Mouse (Mus musculus) cerebellum, adult 9-10 months (tissue): Measurements from ENCODE around the gene Daxx.
A peak's percentile ranks its signal among the peaks of the same experiment; 100 is the strongest.

Experiments used
- DNase-seq: peaks from one replicate; pipeline ENCODE4 v3.0.0; 2022

The Daxx gene

DNA sequence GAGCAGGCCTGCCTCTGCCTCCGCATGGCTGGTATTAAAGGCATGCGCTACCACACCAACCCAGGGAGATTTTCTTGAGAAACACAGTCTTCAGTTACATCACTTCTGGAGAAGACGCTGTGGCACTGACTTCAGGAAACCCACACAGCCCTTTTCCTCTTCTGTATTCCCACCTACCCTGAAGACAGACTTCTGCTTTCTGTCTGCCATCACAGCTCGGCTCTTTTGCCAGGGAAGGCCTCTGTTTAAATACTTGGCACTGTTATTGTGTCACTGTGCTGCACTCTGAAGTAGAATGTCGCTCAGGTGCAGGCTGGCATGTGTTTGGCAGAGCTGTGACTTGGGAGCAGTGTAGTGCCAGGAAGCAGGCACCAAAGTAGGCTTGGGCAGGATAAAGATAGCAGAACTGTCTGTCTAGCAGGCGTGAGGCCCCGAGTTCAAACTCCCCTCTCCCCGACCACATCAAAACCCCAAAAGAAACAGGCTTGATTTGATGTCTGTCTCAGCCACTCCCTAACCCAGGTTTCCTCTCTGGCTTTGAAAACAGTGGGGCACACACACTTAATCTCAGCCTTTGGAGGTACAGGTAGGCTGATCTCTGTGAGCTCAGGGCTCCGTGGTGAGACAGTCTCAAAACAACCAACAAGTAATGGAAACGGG, 38.3 kb downstream of the Daxx start:
- no peak for DNase-seq

DNA sequence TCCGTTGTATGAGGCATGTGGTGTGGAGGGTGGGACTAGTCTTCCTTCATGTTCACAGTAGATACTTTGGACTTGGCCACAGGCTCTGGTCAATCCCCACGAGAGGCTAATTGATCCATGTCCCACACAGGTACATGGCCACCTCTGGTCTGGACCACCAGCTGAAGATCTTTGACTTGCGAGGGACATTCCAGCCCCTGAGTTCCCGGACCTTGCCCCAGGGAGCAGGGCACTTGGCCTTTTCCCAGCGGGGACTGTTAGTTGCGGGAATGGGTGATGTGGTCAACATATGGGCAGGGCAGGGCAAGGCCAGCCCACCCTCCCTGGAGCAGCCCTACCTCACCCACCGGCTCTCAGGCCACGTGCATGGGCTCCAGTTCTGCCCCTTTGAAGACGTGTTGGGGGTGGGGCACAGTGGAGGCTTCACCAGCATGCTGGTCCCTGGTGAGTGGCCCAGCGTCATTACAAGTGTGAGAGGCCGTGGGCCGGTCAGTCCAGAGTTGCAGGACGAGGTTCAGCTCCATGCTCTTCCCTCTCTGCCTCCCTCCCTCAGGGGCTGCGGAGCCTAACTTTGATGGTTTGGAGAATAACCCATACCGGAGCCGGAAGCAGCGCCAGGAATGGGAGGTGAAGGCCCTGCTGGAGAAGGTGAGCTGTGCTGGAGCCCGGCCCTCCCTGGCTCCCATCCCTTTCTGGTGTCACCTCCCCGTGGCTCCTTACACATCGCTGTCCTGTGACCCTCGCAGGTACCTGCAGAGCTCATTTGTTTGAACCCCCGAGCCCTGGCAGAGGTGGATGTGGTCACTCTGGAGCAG, 39.1 kb downstream of the Daxx start:
- peak; percentile 34 for DNase-seq

DNA sequence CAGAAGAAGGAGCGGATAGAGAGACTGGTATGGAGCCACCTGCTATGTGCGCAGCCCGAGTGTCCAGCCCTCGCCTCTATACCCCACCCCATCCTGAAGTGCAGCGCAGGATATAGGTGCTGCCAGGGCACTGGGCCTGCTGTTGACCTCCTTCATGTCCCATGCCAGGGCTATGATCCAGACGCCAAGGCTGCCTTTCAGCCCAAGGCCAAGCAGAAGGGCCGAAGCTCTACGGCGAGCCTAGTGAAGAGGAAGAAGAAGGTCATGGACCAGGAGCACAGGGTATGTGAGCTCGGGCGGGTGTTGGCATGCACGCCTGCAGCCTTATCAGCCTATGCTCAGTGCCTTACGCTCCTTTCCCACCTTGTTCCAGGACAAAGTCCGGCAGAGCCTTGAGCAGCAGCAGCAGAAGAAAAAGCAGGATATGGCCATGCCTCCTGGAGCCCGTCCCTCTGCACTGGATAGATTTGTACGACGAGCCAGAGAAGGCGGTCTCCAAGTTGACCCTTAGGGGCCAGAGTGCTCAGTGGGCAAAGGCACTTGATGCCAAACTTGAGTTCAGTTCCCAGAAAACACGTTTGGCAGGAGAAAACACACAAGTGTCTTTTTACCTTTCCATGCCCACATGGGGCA, 39.8 kb downstream of the Daxx start:
- no peak for DNase-seq

DNA sequence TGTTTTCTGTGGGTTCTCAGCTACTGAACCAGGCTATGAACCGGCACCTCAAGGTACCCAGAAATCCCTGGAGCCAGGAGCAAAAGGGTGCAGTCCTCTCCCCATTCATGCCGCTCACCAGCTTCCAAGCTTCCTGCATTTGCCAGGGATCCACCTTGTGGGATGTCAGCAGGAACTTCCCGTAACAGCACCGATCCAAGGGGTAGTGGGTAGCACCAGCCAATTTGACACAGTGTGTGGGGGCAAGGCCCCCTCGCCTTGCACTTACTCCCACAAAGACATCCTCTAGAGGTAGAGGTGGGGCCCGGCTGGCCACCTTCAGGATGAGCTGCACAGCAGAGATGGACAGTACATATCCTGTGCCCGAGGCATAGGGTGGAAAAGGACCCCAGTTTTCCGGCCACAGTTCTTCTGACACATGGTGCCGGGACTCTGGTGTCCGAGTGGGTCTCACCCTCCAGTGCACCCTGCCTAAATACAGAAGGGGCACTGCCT, 41.0 kb downstream of the Daxx start:
- no peak for DNase-seq

DNA sequence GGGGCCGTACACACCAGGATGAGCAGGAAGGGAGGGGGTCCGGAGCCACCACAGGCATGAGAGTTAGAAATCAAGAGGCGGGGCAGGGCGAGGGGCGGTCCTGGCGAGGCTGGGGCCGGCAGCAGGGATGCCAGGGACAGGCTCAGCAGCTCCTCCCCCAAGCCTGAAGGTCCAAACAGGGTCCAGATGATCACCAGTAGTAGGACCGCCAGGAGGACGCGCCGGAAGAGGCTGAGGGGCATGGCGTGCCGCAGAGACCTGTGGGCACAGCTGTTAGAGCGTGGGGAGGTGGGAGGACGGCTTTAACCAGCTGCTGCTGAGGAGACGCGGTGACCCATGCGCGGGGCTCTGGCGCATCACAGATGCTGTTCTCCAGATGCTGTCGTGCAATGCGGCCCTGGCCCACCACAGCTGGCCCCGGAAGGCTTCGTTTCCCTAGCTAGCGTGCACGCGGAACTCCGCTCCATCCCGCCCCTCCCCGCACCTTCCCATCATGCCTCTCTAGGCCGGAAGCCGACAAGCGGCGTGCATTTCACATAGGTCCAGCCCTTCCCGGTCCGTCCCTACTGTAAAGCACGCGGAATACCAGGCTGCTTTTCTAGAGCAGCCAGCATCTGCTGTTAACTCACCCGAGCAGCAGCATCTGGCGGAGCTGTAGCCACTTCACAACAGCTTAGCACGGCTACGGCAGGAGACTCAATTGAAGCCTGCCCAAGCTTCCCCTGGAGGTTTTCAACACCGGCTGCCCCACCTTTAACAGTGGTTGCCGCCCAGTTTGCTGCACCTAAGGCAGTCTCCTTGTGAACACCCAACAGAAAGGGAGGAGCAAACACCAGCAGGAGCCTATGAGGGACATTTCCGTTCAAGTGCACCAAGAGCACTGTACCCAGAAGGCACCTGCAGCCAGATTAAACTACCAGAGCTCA, 42.1 kb downstream of the Daxx start, which contains the start of gene B3galt4:
Gene B3galt4, minus strand, starts transcription at position 468 of the 926 bp plus-strand sequence.
- peak; percentile 67 for DNase-seq

DNA sequence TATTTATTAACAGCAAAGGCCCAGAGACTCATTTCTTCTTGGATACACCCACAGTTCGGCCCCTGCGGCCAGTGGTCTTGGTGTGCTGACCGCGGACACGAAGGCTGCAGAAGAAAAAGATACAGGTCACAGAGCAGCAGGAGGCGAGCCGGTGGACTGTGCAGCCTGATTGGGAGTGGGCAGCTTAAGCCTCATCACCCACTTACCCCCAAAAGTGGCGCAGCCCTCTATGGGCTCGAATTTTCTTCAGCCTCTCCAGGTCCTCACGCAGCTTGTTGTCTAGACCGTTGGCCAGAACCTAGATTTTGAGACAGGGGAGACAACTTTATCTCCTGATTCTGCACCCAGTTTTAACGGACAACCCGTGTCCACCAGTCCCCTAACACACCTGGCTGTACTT, 42.8 kb downstream of the Daxx start:
- peak; percentile 36 for DNase-seq

DNA sequence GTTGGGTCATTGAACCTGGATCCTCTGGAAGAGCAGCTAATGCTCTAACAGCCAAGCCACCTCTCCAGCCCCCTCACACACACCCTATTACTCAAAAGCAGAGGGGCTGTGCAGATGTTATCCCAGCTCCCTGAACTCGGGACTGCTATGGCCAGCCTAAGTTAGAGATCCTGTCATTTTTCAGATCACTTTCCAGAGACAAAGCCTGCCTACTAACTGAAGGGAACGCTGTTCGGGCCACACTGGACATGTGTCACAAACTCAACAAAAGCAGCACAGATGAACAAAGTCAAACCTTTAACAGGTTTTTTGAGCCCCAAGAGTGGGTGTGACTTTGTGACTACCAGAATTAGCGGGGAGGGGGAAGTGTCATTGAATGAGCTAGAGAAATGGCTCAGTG, 43.7 kb downstream of the Daxx start:
- no peak for DNase-seq

DNA sequence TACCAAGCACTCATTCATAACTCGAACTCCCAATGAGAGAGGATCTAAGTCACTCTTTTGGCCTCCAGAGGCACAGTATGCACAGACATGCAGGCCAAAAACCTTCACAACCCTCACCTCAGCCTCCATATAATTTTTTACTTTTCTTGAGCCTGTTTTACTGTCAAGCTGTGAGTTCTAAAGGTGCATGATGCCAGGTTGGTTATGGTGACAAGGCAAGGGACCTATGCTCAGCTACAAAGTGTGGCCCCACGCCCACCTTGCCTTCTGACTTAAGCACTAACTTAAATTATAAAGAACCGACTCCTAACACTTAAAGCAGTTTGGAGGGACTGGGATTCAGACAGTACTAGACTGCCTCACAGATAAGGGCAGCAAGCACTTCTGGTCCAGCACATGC, 44.1 kb downstream of the Daxx start:
- DNase-seq = no peak

DNA sequence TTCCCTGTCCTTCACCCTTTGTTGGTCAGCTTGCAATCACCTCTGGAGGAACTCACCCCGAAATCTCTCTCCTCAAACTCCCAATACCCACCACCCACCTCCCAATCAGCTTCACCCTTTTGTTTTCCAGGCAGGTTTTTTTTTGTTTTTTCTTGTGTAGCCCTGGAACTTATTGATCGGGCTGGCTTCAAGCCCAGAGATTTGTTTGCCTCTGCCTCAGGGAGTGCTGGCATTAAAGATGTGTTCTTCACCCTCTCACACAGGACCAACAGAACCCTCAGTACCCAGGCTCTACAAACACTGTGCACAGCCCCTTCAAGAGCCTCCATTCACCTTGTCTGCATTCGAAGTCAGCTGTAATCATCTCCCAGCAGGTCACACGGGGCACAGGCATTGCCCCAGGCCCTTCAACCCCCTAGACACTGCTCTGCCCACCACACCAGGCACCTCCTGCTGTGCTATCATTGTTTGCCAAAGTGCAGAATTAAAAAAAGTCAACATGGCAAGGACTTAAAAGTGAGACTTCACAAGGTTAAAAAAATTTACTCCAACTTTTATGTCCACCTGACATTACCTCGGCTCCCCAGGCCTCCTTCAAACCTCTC, 44.8 kb downstream of the Daxx start:
- DNase-seq = peak; percentile 57

DNA sequence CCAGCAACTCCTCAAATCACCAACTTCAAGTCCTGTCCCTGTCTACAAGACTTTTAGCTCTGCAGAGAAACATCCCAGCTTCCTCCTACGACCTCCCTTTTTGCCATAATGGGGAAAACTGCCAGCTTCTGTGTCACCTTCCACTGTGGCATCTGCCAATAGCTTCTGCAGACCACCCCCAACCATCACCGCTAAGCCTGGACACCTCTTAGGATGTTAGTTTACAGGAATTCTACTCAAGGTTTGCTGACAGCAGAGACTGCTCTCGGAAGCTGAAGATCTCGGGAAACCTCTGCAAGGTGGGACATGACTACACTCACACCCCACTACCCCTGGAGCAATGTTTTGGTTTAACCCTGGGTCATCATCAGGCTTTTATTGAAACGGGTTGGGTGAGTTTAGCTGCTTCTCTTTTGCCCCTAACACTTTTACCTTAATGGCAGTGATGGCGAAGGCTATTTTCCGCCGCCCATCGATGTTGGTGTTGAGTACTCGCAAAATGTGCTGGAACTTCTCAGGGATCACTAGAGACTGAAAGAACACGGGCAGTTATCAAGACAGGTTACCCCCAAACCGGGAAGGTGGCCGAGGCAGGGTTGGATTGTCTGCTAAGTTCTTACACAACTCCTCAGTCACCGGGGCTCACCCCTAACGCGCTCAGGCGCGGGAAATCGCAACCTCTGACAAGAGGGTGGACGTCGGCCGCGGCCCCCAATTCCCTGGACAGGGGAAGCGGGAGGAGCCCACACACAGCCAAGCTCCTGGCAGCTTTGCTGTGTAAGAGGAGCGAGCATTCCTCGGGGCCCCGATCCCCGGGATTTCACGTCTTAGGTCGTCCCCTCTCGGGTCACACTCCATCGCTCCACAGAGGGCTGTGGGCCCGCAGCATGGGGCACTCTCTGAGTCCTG, 45.7 kb downstream of the Daxx start:
- peak; percentile 55 for DNase-seq

DNA sequence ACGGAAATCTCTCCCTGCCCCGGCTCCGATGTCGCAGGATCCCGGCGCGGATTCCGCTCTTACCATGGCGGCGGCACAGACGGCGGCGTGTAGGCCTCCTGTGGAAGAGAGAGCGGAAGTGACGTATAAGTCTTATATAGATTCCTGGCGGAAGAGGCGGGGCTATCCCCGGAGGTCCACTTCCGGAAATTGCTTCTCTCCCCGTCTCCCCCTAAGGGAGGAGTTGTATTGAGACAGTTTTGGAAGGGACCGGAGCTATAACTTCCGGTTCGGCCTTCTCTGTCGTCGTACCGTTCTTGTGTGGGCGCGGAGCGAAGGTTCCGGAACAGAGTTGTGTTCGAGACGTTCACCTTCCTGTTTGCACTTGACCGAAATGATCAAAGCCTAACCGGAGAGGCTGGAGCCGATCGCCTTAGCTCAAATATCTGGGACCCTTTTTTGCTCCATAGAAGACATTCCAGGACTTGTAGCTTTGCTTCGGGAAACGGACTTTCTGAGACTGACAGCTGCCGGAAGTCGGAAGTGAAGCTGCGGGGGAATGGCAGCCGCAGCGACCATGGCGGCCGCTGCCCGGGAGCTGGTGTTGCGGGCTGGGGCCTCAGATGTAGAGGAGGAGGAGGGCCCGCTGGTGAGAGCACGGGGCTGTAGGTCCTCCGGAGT, 46.5 kb downstream of the Daxx start, which contains the start of the genes Vps52 and Rps18:
Gene Vps52, plus strand, starts transcription at position 258 of the 660 bp plus-strand sequence.
Gene Rps18, minus strand, starts transcription at position 447 of the 660 bp plus-strand sequence.
- peak; percentile 99 for DNase-seq

DNA sequence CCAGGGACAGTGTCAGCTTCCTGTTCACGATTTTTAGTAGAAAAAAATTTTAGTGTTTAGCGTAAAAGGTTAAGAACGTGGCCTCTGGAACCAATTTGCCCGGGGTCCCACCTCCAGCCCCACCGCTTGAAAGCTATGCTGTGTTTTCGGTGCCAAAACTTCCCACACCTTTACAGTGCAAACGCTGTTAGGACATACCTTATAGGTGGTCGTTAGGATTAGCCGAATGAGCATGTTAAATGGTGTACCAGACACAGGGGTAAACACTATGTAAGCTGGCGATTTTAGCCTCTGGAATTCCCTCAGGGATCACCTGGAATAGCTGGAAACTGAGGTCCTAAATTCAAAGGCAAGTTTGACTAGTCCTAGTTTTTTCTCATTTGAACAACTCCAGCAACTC, 47.1 kb downstream of the Daxx start:
- DNase-seq = peak; percentile 65

DNA sequence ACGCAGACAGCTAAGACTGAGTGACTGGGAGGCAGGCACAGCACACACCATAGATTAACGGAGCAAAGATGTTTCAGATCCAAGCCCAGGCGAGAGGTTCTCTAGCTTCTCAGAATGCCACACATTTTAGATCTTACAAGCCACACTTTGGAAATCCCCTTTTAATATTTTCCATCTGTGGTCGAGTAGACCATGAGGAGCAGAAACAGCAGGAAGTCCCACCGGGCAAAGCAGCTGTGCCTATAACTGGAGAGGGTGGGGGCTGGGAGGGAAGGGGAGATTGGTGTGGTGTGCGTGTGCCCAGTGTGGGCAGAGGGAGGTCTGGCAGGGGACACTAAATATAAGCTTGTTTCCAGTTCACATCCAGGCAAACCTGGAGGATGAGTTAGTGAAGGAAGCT, 48.3 kb downstream of the Daxx start:
- peak; percentile 42 for DNase-seq

DNA sequence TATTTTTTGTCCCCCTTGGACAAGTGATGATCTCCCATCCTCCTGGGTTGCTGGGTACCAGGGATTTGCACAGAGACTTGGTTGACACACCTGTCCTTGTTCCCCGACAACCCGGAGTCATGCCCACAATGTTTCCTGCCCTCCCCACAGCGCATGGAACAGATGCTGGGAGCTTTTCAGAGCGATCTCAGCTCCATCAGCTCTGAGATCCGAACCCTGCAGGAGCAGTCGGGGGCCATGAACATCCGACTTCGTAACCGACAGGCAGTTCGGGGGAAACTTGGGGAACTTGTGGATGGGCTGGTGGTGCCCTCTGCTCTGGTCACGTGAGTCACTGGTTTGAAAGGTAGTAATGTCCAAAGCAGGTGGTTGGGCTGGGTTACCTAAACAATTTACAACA, 49.2 kb downstream of the Daxx start:
- no peak for DNase-seq

DNA sequence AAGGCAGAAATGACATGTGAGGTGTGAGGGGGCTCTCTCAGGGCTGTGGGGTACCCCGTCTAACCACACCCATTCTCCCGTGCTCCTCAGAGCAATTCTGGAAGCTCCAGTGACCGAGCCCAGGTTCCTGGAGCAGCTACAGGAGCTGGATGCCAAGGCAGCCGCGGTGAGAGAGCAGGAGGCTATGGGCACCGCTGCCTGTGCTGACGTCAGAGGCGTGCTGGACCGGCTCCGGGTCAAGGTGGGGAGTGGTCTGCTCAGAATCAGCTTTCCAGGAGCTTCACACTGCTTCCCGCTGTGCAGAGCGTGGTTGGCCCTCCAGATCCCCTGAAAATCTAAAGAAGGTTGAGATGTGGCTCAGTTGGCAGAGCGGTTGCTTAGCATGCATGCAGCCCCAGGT, 49.9 kb downstream of the Daxx start:
- no peak for DNase-seq

DNA sequence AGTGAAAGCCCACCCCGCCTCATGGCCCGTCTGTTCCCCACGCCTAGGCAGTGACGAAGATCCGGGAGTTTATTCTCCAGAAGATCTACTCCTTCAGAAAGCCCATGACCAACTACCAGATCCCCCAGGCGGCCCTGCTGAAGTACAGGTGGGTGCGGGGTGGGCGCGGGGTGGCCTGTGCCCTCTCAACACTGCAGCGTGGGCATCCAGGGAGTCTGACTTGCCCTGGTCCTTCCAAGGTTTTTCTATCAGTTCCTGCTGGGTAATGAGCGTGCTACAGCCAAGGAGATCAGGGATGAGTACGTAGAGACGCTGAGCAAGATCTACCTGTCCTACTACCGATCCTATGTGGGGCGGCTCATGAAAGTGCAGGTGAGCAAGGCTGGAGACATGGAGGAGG, 50.7 kb downstream of the Daxx start:
- DNase-seq = no peak

DNA sequence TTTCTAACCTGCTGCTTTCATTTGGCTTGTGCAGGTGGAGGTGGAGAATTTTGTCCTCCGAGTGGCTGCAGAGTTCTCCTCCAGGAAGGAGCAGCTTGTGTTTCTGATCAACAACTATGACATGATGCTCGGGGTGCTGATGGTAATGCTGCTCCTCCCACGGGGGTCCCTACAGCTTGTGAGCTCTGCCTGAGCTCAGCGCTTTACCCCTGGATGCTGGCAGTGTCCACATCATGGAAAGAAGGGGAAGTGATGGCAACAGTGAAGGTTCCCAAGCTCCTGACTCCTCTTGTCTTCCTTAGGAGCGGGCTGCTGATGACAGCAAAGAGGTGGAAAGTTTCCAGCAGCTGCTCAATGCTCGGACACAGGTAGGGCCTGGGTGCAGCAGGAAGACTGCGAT, 53.7 kb downstream of the Daxx start:
- DNase-seq = no peak
